Mouse (Mus musculus) heart, postnatal 4 days (tissue): ENCODE measurements around the gene Ddit4l. TPM values are rescaled to one million over a fixed set of nuclear protein-coding genes. Genes with fewer than 3 reads are reported as not detected.
"Not testable (repeated sequence)": the region's sequence is repeated elsewhere in the genome, so short reads cannot be mapped to it uniquely, and the experiment has no call there.

Experiments used
- DNase-seq: peaks from one replicate; pipeline ENCODE4 v3.0.0; 2021
- microRNA-seq, 2 experiments: library from miRNA; unstranded; fragments of <30 nt; microRNA quantifications; one replicate each; pipeline ENCODE4 v1.2.0; 2021 to 2022
- total RNA-seq, 2 experiments: library from RNA; stranded (reverse); gene quantifications; 2 replicates each; pipeline ENCODE4 v1.2.3; 2021

Ddit4l gene
- total RNA-seq, 2 experiments from 2014 or later, result 3.6 to 4.2 TPM

- DNase-seq, result no peak
These were observed 26.2 kb downstream of the Ddit4l start for GRCm38 (mm10) chr3:137647427-137648100.

GRCm38 (mm10) chr3:137649112-137649511, 27.7 kb downstream of the Ddit4l start:
- no peak for DNase-seq

- no peak for DNase-seq
These were observed 31.4 kb downstream of the Ddit4l start for GRCm38 (mm10) chr3:137652853-137653252.

- not testable (repeated sequence) for DNase-seq
These were observed 49.8 kb downstream of the Ddit4l start, which contains the start of gene Gm21962 for GRCm38 (mm10) chr3:137671224-137671623. Gene Gm21962, plus strand, starts transcription at chr3:137671524.

Small RNA genes within 50 kb of the gene (microRNA-seq; reads per million reads assigned to microRNA genes)
- gene Gm22468, result 0 reads per million in 2 experiments

Other genes with a start within 250 kb of the Ddit4l start
- gene Gm21962, start 49.9 kb downstream of the Ddit4l start, total RNA-seq, result not detected
- 100 to 1,000 TPM; 306 to 315 TPM for gene H2afz, start 242.9 kb downstream of the Ddit4l start, total RNA-seq
- gene Dnajb14, start 246.1 kb downstream of the Ddit4l start, total RNA-seq, result 10 to 100 TPM; 10.6 to 11.8 TPM